In genomic region chr4:109475078-109475477, GRCm38 (mm10) we compare ENCODE assay signal across 10 mouse cellular contexts. TPM values are rescaled to one million over a fixed set of nuclear protein-coding genes. Genes with fewer than 3 reads are reported as not detected.
DNase-seq lines count a peak whose midpoint lies in the region; ATAC-seq and TF ChIP-seq lines count a peak whose summit lies in the region.
"Had no signal": no experiment of that assay in that cellular context is flagged by ENCODE, and none has a peak within 500 bp of the region (broad histone marks: within the 10 kb centered on the region; RNA-seq: fewer than 3 reads in every experiment).

No protein-coding gene starts in this region.

- DNase-seq in heart, postnatal 0 days (ENCODE audit: low spot score) = no peak
- DNase-seq in heart, postnatal 4 days = no peak
- DNase-seq in brain, embryonic 14.5 days (ENCODE audit: low read depth) = peak; percentile 2
- no peak for DNase-seq in adrenal gland, adult 18-20 months (ENCODE audit: low spot score in 2 of 2)
- no peak for DNase-seq in cerebellum, adult 11 months
- DNase-seq in gastrocnemius, postnatal 14 days = no peak
- DNase-seq: right cerebral cortex, adult 18-20 months had no signal

- H3K4me3 ChIP-seq in heart, postnatal 0 days (ENCODE audit: low read depth, low read length) = peak overlapping the region; percentile 99
- peak overlapping the region; percentile 91 for H3K4me3 ChIP-seq in hindbrain, embryonic 12.5 days
- peak overlapping the region; percentile 92 for H3K4me3 ChIP-seq in midbrain, embryonic 12.5 days

- intact Hi-C loops in gastrocnemius, postnatal 14 days (cut with DNase I; ENCODE audit: low total_unique reads) = no loop called here

- peak overlapping the region; percentile 94; the same call in 1 of the 2 replicates for H3K27ac ChIP-seq in heart, postnatal 0 days (ENCODE audit: low read depth)
- no peak overlapping the region for H3K27ac ChIP-seq in hindbrain, embryonic 12.5 days
- H3K27ac ChIP-seq in midbrain, embryonic 12.5 days (replicated peaks) = no peak overlapping the region

- 30% methylated on average over 2 of the region's 2 CpGs for WGBS in heart, postnatal 0 days
- WGBS in hindbrain, embryonic 12.5 days = 58% methylated on average over 2 of the region's 2 CpGs
- 65% methylated on average over 2 of the region's 2 CpGs for WGBS in midbrain, embryonic 12.5 days

- no peak for TF ChIP-seq EP300 in heart, postnatal 0 days (IDR thresholded peaks at IDR 0.05; ENCODE audit: low read depth)

- TF ChIP-seq POLR2A in brain, embryonic 14.5 days (IDR thresholded peaks at IDR 0.05; ENCODE audit: borderline replicate concordance, extremely low read depth, insufficient read depth, insufficient read length, poor library complexity, severe bottlenecking) = no peak

- H3K9me3 ChIP-seq in heart, postnatal 0 days (replicated peaks; ENCODE audit: control insufficient read depth, low read length) = no peaks in the 10 kb centered on the region
- H3K9me3 ChIP-seq in hindbrain, embryonic 12.5 days (replicated peaks) = no peaks in the 10 kb centered on the region
- H3K9me3 ChIP-seq in midbrain, embryonic 12.5 days = no peaks in the 10 kb centered on the region

- TF ChIP-seq CTCF in heart, postnatal 0 days (IDR thresholded peaks at IDR 0.05; ENCODE audit: low read depth) = no peak
- TF ChIP-seq CTCF in brain, embryonic 14.5 days (IDR thresholded peaks at IDR 0.05; ENCODE audit: borderline replicate concordance, extremely low read depth, insufficient read depth, insufficient read length) = no peak

- peak overlapping the region; percentile 99 for H3K9ac ChIP-seq in heart, postnatal 0 days (replicated peaks; ENCODE audit: low read depth, low read length)
- 0 out of 2 replicates have a peak overlapping the region, but pooled peaks have one; percentile 32 for H3K9ac ChIP-seq in hindbrain, embryonic 12.5 days
- peak overlapping the region; percentile 96 for H3K9ac ChIP-seq in midbrain, embryonic 12.5 days (replicated peaks)

- peak overlapping the region; percentile 85 for H3K4me2 ChIP-seq in heart, postnatal 0 days (ENCODE audit: low read depth, low read length)
- peak overlapping the region; percentile 55 for H3K4me2 ChIP-seq in hindbrain, embryonic 12.5 days (replicated peaks)
- peak overlapping the region; percentile 61 for H3K4me2 ChIP-seq in midbrain, embryonic 12.5 days (replicated peaks)

- peaks cover 13% of the 10 kb centered on the region for H3K4me1 ChIP-seq in heart, postnatal 0 days (ENCODE audit: control insufficient read depth, insufficient read depth)
- peaks cover 8% of the 10 kb centered on the region for H3K4me1 ChIP-seq in hindbrain, embryonic 12.5 days
- H3K4me1 ChIP-seq in midbrain, embryonic 12.5 days = peaks cover 9% of the 10 kb centered on the region

- 0 out of 2 replicates have a peak, but pooled peaks cover 8% of the 10 kb centered on the region for H3K36me3 ChIP-seq in heart, postnatal 0 days (replicated peaks; ENCODE audit: control insufficient read depth, insufficient read depth, low read length)
- H3K36me3 ChIP-seq in hindbrain, embryonic 12.5 days = peaks cover 6% of the 10 kb centered on the region
- H3K36me3 ChIP-seq in midbrain, embryonic 12.5 days = peaks cover 6% of the 10 kb centered on the region

- H3K27me3 ChIP-seq in heart, postnatal 0 days (ENCODE audit: control insufficient read depth, insufficient read depth, low read length) = no peaks in the 10 kb centered on the region
- no peaks in the 10 kb centered on the region for H3K27me3 ChIP-seq in hindbrain, embryonic 12.5 days
- H3K27me3 ChIP-seq in midbrain, embryonic 12.5 days = no peaks in the 10 kb centered on the region

- ATAC-seq in heart, postnatal 0 days (ENCODE audit: insufficient read depth, low read depth) = no peak
- ATAC-seq in hindbrain, embryonic 12.5 days (ENCODE audit: low FRiP score) = no peak
- ATAC-seq in midbrain, embryonic 12.5 days (ENCODE audit: low FRiP score, low read depth) = no peak

RNA-seq across cellular contexts. Expression of gene Rnf11, which starts 9.4 kb away (rescaled TPM):
- total RNA-seq in heart, postnatal 0 days (2014; rRNA removed; ENCODE audit: low replicate concordance) = 44.2 and 78.7 TPM in 2 replicates
- 44.2 and 44.7 TPM in 2 replicates for polyA plus RNA-seq in heart, postnatal 0 days (2015; fragmentation: Nextera tagmentation; extraction: Ambion mirVana)
- 100 to 1,000 TPM; 106 to 107 TPM for total RNA-seq in heart, postnatal 4 days (2021)
- polyA plus RNA-seq in brain, embryonic 14.5 days (2012; rRNA removed) = 67.6 and 77.3 TPM in 2 replicates
- 68.2 and 75.6 TPM in 2 replicates for polyA plus RNA-seq in hindbrain, embryonic 12.5 days (2016; fragmentation: Nextera tagmentation; extraction: Ambion mirVana)
- 59.4 and 65.4 TPM in 2 replicates for polyA plus RNA-seq in midbrain, embryonic 12.5 days (2016; fragmentation: Nextera tagmentation; extraction: Ambion mirVana)
- total RNA-seq in adrenal gland, adult 18-20 months (2021) = 100 to 1,000 TPM; 187 to 242 TPM
- total RNA-seq in gastrocnemius, postnatal 14 days (2021) = 10 to 100 TPM; 84.3 to 86.8 TPM

RNA-seq across cellular contexts. Expression of gene 4930522H14Rik, which starts 56.0 kb away (rescaled TPM):
- not detected in 2 replicates for total RNA-seq in heart, postnatal 0 days (2014; rRNA removed; ENCODE audit: low replicate concordance)
- not detected in 2 replicates for polyA plus RNA-seq in heart, postnatal 0 days (2015; fragmentation: Nextera tagmentation; extraction: Ambion mirVana)
- total RNA-seq in heart, postnatal 4 days (2021) = not detected
- not detected in 2 replicates for polyA plus RNA-seq in brain, embryonic 14.5 days (2012; rRNA removed)
- not detected in 2 replicates for polyA plus RNA-seq in hindbrain, embryonic 12.5 days (2016; fragmentation: Nextera tagmentation; extraction: Ambion mirVana)
- polyA plus RNA-seq in midbrain, embryonic 12.5 days (2016; fragmentation: Nextera tagmentation; extraction: Ambion mirVana) = not detected in 2 replicates
- not detected for total RNA-seq in adrenal gland, adult 18-20 months (2021)
- not detected for total RNA-seq in gastrocnemius, postnatal 14 days (2021)
- polyA plus RNA-seq: gonadal fat pad, adult 2 months had no signal

Comparison
In these comparisons a context has a peak if more than half of its experiments do, and no peak if none do; other contexts are left out.
1. H3K9ac ChIP-seq: peak in every context shown above with its lines; median percentile 99 in heart, postnatal 0 days; 96 in midbrain, embryonic 12.5 days; 32 in hindbrain, embryonic 12.5 days.